Mouse (Mus musculus) thymus, adult 2 months (tissue): Measurements from ENCODE around the gene Capn12.

Experiments
- CTCF ChIP-seq: fragments of 200-500 bp; IDR thresholded peaks from 2 replicates; pipeline ENCODE4 v1.5.1; 2012; ENCODE audit warnings: mild to moderate bottlenecking, control low read depth, low read length, moderate library complexity, borderline replicate concordance; ENCODE audit not compliant: control insufficient read depth, poor library complexity, insufficient read depth; ENCODE audit errors: extremely low read depth
- POLR2A ChIP-seq: fragments of 200-500 bp; IDR thresholded peaks from 2 replicates; pipeline ENCODE4 v1.6.1; 2012; ENCODE audit warnings: mild to moderate bottlenecking, low read length, control low read depth, moderate library complexity; ENCODE audit not compliant: control insufficient read depth, poor library complexity, insufficient read depth; ENCODE audit errors: extremely low read depth

GRCm38 (mm10) chr7:28838331-28838730 lies 42.9 kb upstream of the Capn12 start:
- TF ChIP-seq CTCF (no peak), POLR2A (no peak)
